Mouse (Mus musculus) heart, embryonic 16.5 days (tissue): ENCODE results near the gene Nme7. TPM values are rescaled to one million over a fixed set of nuclear protein-coding genes. Genes with fewer than 3 reads are reported as not detected.
A peak's percentile ranks its signal among the peaks of the same experiment; 100 is the strongest.

Experiments
- ATAC-seq: fragments of 200-750 bp; cut with Nextera tagmentation; replicated peaks from 2 replicates; pipeline ENCODE4 v1.8.0; 2017; ENCODE audit warnings: moderate number of reproducible peaks; ENCODE audit not compliant: insufficient read depth, low FRiP score; ENCODE audit errors: extremely low read depth
- H3K27ac ChIP-seq: fragments of 300-500 bp; sonication (generic); 2 replicates; pipeline ENCODE4 v1.5.1; 2014; ENCODE audit warnings: mild to moderate bottlenecking, low read length, control low read depth, moderate library complexity
- H3K27me3 ChIP-seq: fragments of 300-500 bp; sonication (generic); 2 replicates; pipeline ENCODE4 v1.6.1; 2014; ENCODE audit warnings: low read length, mixed read lengths; ENCODE audit not compliant: control insufficient read depth, insufficient read depth
- H3K36me3 ChIP-seq: fragments of 300-500 bp; sonication (generic); 2 replicates; pipeline ENCODE4 v1.6.1; 2014; ENCODE audit not compliant: control insufficient read depth, insufficient read depth
- H3K4me1 ChIP-seq: fragments of 300-500 bp; sonication (generic); 2 replicates; pipeline ENCODE4 v1.6.1; 2014; ENCODE audit warnings: low read length, mixed read lengths; ENCODE audit not compliant: control insufficient read depth, insufficient read depth
- H3K4me2 ChIP-seq: fragments of 300-500 bp; sonication (generic); 2 replicates; pipeline ENCODE4 v1.6.1; 2014; ENCODE audit warnings: low read depth, mild to moderate bottlenecking, control low read depth, low read length
- H3K4me3 ChIP-seq: fragments of 300-500 bp; sonication (generic); 2 replicates; pipeline ENCODE4 v1.5.1; 2014; ENCODE audit warnings: mild to moderate bottlenecking, control low read depth, low read length
- H3K9ac ChIP-seq: fragments of 300-500 bp; sonication (generic); 2 replicates; pipeline ENCODE4 v1.6.1; 2014; ENCODE audit warnings: low read length, control low read depth
- H3K9me3 ChIP-seq: fragments of 300-500 bp; sonication (generic); replicated peaks from 2 replicates; pipeline ENCODE4 v1.6.1; 2016; ENCODE audit warnings: low read length; ENCODE audit not compliant: control insufficient read depth
- WGBS: fragments of 180-500 bp; shearing (Covaris S2); extraction: QIAGEN DNeasy Blood & Tissue Kit; methylation state at CpG from one replicate; pipeline ENCODE4 v1.1.7; 2014; 5-methylcytosine and 5-hydroxymethylcytosine counted together
- polyA plus RNA-seq: library from polyadenylated mRNA; unstranded; fragments of >200 nt; fragmentation: Nextera tagmentation; extraction: Ambion mirVana; gene quantifications from 2 replicates; pipeline ENCODE4 v1.2.1, GENCODE M21; 2015

Gene Nme7
- polyA plus RNA-seq, 1 experiment from 2014 or later, result 21.9 TPM

DNA sequence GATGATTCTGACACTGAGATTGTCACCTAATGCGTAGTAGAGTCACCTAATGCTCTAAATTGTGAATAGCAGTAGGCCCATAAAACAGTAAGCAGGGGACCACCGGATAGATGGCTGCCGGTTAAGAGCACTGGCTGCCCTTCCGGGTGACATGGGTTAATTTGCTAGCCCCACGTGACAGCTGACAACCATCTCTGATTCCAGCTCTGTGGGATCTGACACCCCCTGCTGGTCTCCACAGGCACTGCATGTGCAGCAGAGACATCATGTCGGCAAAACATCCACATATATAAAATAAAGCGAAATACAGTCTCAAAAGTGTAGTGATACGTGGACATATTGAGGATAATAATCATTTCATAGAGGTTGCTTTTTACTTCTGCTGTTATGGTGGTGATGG, 11.3 kb downstream of the Nme7 start:
- ATAC-seq, result no peak
- H3K9me3 ChIP-seq, result no peaks in the 10 kb centered on the region
- no peaks in the 10 kb centered on the region for H3K27me3 ChIP-seq
- H3K4me2 ChIP-seq, result no peak overlapping the region
- no peaks in the 10 kb centered on the region; the same call in none of the 2 replicates for H3K36me3 ChIP-seq
- H3K4me1 ChIP-seq, result peaks cover 10% of the 10 kb centered on the region; the same call in 1 of the 2 replicates
- H3K9ac ChIP-seq, result no peak overlapping the region
- H3K27ac ChIP-seq, result no peak overlapping the region
- no peak overlapping the region for H3K4me3 ChIP-seq
- WGBS, result 72% methylated on average over 8 of the region's 8 CpGs

DNA sequence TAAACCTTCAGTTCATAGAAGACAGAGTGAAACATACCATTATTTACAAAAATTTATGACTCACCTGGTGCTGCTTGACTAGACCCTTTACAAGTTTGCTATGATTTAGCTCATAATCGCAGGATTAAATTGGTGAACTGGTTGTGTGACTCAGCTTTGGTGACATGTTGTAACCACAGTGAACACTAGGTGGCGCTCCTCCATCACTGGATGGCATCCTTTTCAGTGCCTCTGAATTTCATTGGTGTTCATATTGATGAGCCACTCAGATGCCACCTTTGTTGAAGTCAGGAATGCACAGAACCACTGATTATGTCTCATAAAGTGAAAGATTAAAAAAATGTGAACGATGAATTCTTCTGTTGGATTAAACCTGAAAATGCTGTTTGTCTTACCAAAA, 12.8 kb downstream of the Nme7 start:
- ATAC-seq, result no peak
- no peaks in the 10 kb centered on the region; the same call in none of the 2 replicates for H3K36me3 ChIP-seq
- H3K4me2 ChIP-seq, result no peak overlapping the region
- H3K4me1 ChIP-seq, result peaks cover 17% of the 10 kb centered on the region
- 27% methylated on average over 3 of the region's 3 CpGs for WGBS
- no peak overlapping the region for H3K27ac ChIP-seq
- no peak overlapping the region for H3K9ac ChIP-seq
- no peak overlapping the region for H3K4me3 ChIP-seq
- no peaks in the 10 kb centered on the region for H3K9me3 ChIP-seq
- H3K27me3 ChIP-seq, result no peaks in the 10 kb centered on the region

DNA sequence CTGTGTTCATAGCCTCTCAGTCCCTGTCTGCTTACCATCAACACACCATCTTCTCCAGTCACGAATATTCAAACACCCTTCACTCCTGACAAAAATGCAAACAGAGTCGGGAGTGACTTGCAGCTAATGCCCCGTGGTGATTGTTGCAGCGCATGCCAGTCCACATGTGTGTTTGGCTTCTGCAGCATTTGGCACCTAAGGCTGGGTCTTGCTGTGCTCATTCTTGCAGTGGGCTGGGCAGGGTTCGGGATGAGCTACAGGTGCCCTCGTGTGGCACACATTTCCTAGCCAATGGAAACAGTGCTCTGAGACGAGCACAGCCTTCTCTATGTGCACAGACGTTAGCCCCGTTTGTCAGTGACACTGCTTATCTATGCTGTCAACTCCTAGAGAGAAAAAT, 13.3 kb downstream of the Nme7 start:
- H3K4me3 ChIP-seq, result no peak overlapping the region
- WGBS, result 49% methylated on average over 9 of the region's 9 CpGs
- H3K9ac ChIP-seq, result no peak overlapping the region
- H3K4me2 ChIP-seq, result no peak overlapping the region
- ATAC-seq, result no peak
- no peaks in the 10 kb centered on the region for H3K27me3 ChIP-seq
- H3K27ac ChIP-seq, result no peak overlapping the region
- H3K36me3 ChIP-seq, result no peaks in the 10 kb centered on the region; the same call in none of the 2 replicates
- H3K9me3 ChIP-seq, result no peaks in the 10 kb centered on the region
- peaks cover 17% of the 10 kb centered on the region for H3K4me1 ChIP-seq

DNA sequence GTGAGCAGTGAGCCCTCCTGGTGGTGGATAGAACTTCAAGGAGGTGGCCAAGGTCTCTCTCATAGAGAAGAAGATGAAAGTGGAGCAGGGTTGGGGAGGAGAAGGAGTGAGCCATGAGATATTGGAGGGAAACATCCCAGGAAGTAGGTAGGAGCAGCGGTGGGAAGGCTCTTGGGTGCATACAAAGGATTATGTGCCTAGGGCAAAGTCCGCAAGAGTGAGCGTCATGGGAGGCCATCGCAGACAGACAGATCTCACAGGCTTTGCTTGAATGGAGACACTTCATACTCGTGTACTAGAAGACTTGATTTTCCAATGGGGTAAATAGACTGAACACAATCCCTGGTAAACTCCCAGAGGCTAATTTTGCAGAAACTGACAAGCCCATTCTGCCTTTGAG, 14.6 kb downstream of the Nme7 start:
- Histone ChIP-seq H3K36me3 (no peaks in the 10 kb centered on the region; the same call in 1 of the 2 replicates), H3K4me2 (no peak overlapping the region), H3K4me1 (peaks cover 17% of the 10 kb centered on the region), H3K9ac (no peak overlapping the region), H3K27me3 (no peaks in the 10 kb centered on the region), H3K4me3 (no peak overlapping the region), H3K27ac (no peak overlapping the region), H3K9me3 (no peaks in the 10 kb centered on the region)
- WGBS, result 89% methylated on average over 5 of the region's 5 CpGs
- no peak for ATAC-seq

DNA sequence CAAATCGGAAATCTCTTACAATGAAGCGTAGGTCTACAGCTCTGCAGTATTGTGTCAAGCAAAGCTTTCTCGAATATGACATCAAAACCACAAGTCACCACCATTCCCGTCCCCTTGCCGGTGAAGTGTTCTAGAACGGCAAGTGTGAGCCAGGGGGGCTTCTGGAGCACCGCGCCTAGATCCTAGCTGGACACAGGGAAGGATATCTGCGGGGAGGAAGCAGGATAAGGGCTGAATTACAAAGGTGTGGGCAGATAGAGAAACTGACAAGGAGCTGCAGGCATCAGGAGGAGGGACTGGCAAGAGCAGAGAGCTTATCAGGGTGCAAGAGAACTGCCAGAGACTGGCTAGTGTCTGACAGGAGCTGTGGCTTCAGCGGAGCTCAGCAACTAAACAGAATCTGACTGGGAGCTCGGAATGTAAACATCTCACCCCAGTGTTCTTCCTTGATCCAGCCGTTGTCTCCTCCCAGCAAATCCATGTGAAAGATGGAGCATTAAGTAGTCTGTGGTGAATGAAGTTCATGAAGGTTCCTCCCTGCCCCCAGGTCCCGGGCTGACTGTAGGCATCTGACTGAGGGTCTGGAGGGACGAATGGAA, 15.7 kb downstream of the Nme7 start:
- peak overlapping the region; percentile 33 for H3K4me3 ChIP-seq
- no peaks in the 10 kb centered on the region for H3K36me3 ChIP-seq
- no peaks in the 10 kb centered on the region for H3K9me3 ChIP-seq
- H3K4me2 ChIP-seq, result peak overlapping the region; percentile 62
- peak overlapping the region; percentile 69 for H3K27ac ChIP-seq
- 0 out of 2 replicates have a peak, but pooled peaks have one; percentile 38 for ATAC-seq
- 30% methylated on average over 14 of the region's 14 CpGs for WGBS
- peaks cover 17% of the 10 kb centered on the region for H3K4me1 ChIP-seq
- peak overlapping the region; percentile 60 for H3K9ac ChIP-seq
- no peaks in the 10 kb centered on the region for H3K27me3 ChIP-seq

DNA sequence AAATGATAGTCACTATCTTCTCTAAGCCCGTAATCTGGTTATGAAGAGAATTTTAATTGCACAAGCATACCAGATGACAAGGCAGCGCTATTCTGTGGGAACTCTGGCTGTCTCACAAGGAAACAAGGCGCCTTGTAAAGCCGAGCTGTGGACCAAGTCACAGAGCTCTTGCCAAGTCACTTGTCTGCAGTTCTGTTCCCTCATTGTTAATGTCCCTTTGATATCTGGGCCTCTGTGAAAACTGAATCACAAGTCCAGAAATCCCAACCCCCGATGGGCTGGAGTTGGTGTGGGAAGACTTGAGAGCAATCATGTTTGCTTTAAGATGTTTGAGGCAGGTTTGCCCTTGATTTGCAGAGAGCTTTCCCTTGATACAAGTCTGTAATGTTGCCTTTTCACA, 16.8 kb downstream of the Nme7 start:
- 34% methylated on average over 5 of the region's 5 CpGs for WGBS
- no peak for ATAC-seq
- no peak overlapping the region for H3K27ac ChIP-seq

DNA sequence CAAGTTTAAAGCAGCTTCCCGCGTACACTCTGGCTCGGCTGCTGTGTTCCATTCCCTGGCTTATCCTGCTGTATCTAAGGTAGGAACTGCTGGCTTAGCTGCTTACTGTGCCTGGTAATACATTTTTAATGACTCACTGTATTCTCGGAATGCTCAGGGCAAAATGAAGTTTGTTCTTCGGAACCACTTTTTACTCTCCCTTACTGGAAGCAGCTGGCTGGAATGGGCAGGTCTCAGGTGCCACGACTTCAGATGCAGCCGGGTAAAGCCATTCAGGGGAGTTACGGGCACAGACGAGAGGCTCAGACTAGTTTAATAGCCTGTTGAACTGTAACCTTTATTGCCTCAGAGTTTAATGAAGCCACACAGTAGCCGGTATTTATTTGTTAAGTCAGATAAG, 17.5 kb downstream of the Nme7 start:
- no peaks in the 10 kb centered on the region for H3K9me3 ChIP-seq
- no peak overlapping the region for H3K4me2 ChIP-seq
- ATAC-seq, result no peak
- H3K27me3 ChIP-seq, result no peaks in the 10 kb centered on the region
- peaks cover 17% of the 10 kb centered on the region for H3K4me1 ChIP-seq
- H3K36me3 ChIP-seq, result no peaks in the 10 kb centered on the region
- no peak overlapping the region for H3K4me3 ChIP-seq
- WGBS, result 69% methylated on average over 10 of the region's 10 CpGs
- no peak overlapping the region for H3K9ac ChIP-seq
- H3K27ac ChIP-seq, result peak overlapping the region; percentile 40; the same call in 1 of the 2 replicates

More for the DNA sequence above, 16.8 kb downstream of the Nme7 start:
- no peak overlapping the region for H3K4me3 ChIP-seq
- H3K36me3 ChIP-seq, result no peaks in the 10 kb centered on the region
- H3K4me2 ChIP-seq, result no peak overlapping the region
- no peaks in the 10 kb centered on the region for H3K9me3 ChIP-seq
- peaks cover 17% of the 10 kb centered on the region for H3K4me1 ChIP-seq
- no peaks in the 10 kb centered on the region for H3K27me3 ChIP-seq
- no peak overlapping the region for H3K9ac ChIP-seq

DNA sequence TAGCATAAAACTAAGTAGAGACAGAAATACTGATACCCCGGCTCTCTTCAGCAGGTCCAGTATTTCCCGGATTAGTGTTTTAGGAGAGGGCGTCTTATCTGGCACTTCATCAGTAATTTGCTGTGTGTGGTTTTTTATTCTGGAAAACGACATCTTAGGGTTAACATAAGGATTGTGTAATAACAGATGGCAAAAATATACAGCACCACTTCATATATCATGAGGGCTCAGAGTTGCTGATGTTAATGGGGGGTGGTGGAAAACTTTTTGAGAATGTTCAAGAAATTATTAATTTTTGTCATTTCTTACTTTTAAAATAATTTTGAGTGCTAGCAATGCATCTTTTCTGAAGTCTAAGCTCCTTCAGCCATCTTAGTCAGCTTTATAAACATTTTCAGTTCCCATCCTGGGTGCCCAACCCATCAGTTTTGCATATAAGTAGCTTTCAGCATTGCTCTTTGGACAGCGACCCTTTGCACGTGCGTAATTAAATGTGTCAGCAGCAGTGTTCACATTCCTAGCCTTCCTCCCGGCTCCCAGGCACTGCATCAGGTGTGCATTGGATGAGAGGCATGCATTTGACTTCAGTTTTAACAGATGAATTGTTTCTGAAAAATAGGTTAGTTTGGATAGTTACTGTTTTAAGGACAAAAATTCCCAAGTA, 19.2 kb downstream of the Nme7 start:
- no peak for ATAC-seq
- H3K4me3 ChIP-seq, result no peak overlapping the region
- H3K9me3 ChIP-seq, result no peaks in the 10 kb centered on the region
- H3K36me3 ChIP-seq, result no peaks in the 10 kb centered on the region
- peaks cover 14% of the 10 kb centered on the region for H3K4me1 ChIP-seq
- no peaks in the 10 kb centered on the region for H3K27me3 ChIP-seq
- 62% methylated on average over 8 of the region's 8 CpGs for WGBS
- no peak overlapping the region for H3K9ac ChIP-seq
- H3K4me2 ChIP-seq, result no peak overlapping the region
- H3K27ac ChIP-seq, result no peak overlapping the region

DNA sequence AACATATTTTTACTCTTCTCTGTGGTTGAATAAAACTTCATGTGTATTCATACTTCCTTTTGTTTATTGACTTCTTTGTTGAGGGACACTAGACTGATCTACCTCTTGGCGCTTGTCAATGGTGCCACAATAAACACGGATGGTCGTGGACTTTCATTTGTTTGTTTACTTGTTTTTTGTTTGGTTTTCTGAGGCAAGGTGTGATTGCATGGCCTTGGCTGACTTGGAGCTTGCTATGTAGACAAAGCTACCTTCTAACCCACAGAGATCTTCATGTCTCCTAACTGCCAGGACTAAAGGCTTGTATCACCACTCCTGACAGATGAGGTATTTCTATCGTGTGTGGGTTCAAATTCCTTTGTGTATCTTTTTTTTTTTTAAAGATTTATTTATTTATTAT, 20.3 kb downstream of the Nme7 start:
- H3K9me3 ChIP-seq, result no peaks in the 10 kb centered on the region
- H3K36me3 ChIP-seq, result no peaks in the 10 kb centered on the region
- no peak overlapping the region for H3K9ac ChIP-seq
- no peak for ATAC-seq
- H3K4me3 ChIP-seq, result no peak overlapping the region
- no peak overlapping the region for H3K27ac ChIP-seq
- H3K27me3 ChIP-seq, result no peaks in the 10 kb centered on the region
- H3K4me1 ChIP-seq, result peaks cover 14% of the 10 kb centered on the region
- 87% methylated on average over 4 of the region's 4 CpGs for WGBS
- no peak overlapping the region for H3K4me2 ChIP-seq
